Mouse (Mus musculus) stomach, embryonic 14.5 days (tissue): ENCODE measurements around the gene Slc6a5. TPM values are rescaled to one million over a fixed set of nuclear protein-coding genes. Genes with fewer than 3 reads are reported as not detected.

Experiments
- ATAC-seq: fragments of 200-750 bp; cut with Nextera tagmentation; 2 replicates; pipeline ENCODE4 v1.8.0; 2017; ENCODE audit warnings: low read depth, moderate TSS enrichment; ENCODE audit not compliant: insufficient number of reproducible peaks, insufficient read depth, low FRiP score
- H3K27ac ChIP-seq: fragments of 300-500 bp; sonication (generic); 2 replicates; pipeline ENCODE4 v1.5.1; 2014; ENCODE audit warnings: mild to moderate bottlenecking, low read length, moderate library complexity, mixed read lengths
- H3K27me3 ChIP-seq: fragments of 300-500 bp; sonication (generic); 2 replicates; pipeline ENCODE4 v1.6.1; 2014; ENCODE audit warnings: low read length, control low read depth, mixed read lengths; ENCODE audit not compliant: control insufficient read depth, insufficient read depth
- H3K36me3 ChIP-seq: fragments of 300-500 bp; sonication (generic); 2 replicates; pipeline ENCODE4 v1.6.1; 2014; ENCODE audit warnings: mild to moderate bottlenecking, control low read depth, low read length, moderate library complexity, mixed read lengths; ENCODE audit not compliant: control insufficient read depth, insufficient read depth
- H3K4me1 ChIP-seq: fragments of 300-500 bp; sonication (generic); 2 replicates; pipeline ENCODE4 v1.6.1; 2014; ENCODE audit warnings: low read length, control low read depth, mixed read lengths; ENCODE audit not compliant: control insufficient read depth, insufficient read depth
- H3K4me2 ChIP-seq: fragments of 300-500 bp; sonication (generic); replicated peaks from 2 replicates; pipeline ENCODE4 v1.6.1; 2014; ENCODE audit warnings: low read depth, low read length, control low read depth
- H3K4me3 ChIP-seq: fragments of 300-500 bp; sonication (generic); 2 replicates; pipeline ENCODE4 v1.5.1; 2014; ENCODE audit warnings: low read depth, low read length, control low read depth
- H3K9ac ChIP-seq: fragments of 300-500 bp; sonication (generic); replicated peaks from 2 replicates; pipeline ENCODE4 v1.6.1; 2014; ENCODE audit warnings: low read depth, mild to moderate bottlenecking, control low read depth, low read length, moderate library complexity, mixed read lengths
- H3K9me3 ChIP-seq: fragments of 300-500 bp; sonication (generic); 2 replicates; pipeline ENCODE4 v1.6.1; 2016; ENCODE audit warnings: low read depth, low read length, control low read depth; ENCODE audit not compliant: control insufficient read depth
- WGBS: fragments of 180-500 bp; shearing (Covaris S2); extraction: QIAGEN DNeasy Blood & Tissue Kit; methylation state at CpG from one replicate; pipeline ENCODE4 v1.1.7; 2014; 5-methylcytosine and 5-hydroxymethylcytosine counted together
- polyA plus RNA-seq: library from polyadenylated mRNA; unstranded; fragments of >200 nt; fragmentation: Nextera tagmentation; extraction: Ambion mirVana; gene quantifications from 2 replicates; pipeline ENCODE4 v1.2.1, GENCODE M21; 2014

The Slc6a5 gene
- polyA plus RNA-seq, 1 experiment from 2014 or later: not detected

GRCm38 (mm10) chr7:49953546-49954181, 43.7 kb downstream of the Slc6a5 start:
- WGBS: 49% methylated on average over 4 of the region's 4 CpGs
- Histone ChIP-seq H3K36me3 (no peaks in the 10 kb centered on the region), H3K9ac (no peak overlapping the region), H3K27me3 (no peaks in the 10 kb centered on the region), H3K4me3 (no peak overlapping the region), H3K4me1 (no peaks in the 10 kb centered on the region), H3K4me2 (no peak overlapping the region), H3K9me3 (no peaks in the 10 kb centered on the region), H3K27ac (no peak overlapping the region)
- no peak for ATAC-seq

- no peak for ATAC-seq
- Histone ChIP-seq H3K4me3 (no peak overlapping the region), H3K4me2 (no peak overlapping the region), H3K9ac (no peak overlapping the region), H3K9me3 (no peaks in the 10 kb centered on the region), H3K36me3 (no peaks in the 10 kb centered on the region), H3K27me3 (no peaks in the 10 kb centered on the region), H3K4me1 (no peaks in the 10 kb centered on the region), H3K27ac (no peak overlapping the region)
- WGBS: 48% methylated on average over 7 of the region's 7 CpGs
Observed at GRCm38 (mm10) chr7:49954834-49955233, 44.9 kb downstream of the Slc6a5 start.

- H3K27me3 ChIP-seq: no peaks in the 10 kb centered on the region
- H3K27ac ChIP-seq: no peak overlapping the region
- no peak for ATAC-seq
- no peaks in the 10 kb centered on the region for H3K4me1 ChIP-seq
- no peak overlapping the region for H3K4me2 ChIP-seq
- WGBS: 37% methylated on average over 3 of the region's 3 CpGs
- H3K9ac ChIP-seq: no peak overlapping the region
- H3K9me3 ChIP-seq: no peaks in the 10 kb centered on the region
- H3K36me3 ChIP-seq: no peaks in the 10 kb centered on the region
- H3K4me3 ChIP-seq: no peak overlapping the region
Observed at GRCm38 (mm10) chr7:49957142-49957541, 47.2 kb downstream of the Slc6a5 start.

GRCm38 (mm10) chr7:49963764-49964163, 53.8 kb downstream of the Slc6a5 start:
- Histone ChIP-seq H3K9me3 (no peaks in the 10 kb centered on the region), H3K4me3 (no peak overlapping the region)
- no peak for ATAC-seq

GRCm38 (mm10) chr7:49969516-49969915, 59.6 kb downstream of the Slc6a5 start:
- no peaks in the 10 kb centered on the region for H3K36me3 ChIP-seq
- WGBS: 50% methylated on average over 4 of the region's 4 CpGs
- no peak for ATAC-seq
- H3K9ac ChIP-seq: no peak overlapping the region
- H3K27ac ChIP-seq: no peak overlapping the region
- no peaks in the 10 kb centered on the region for H3K9me3 ChIP-seq
- 0 out of 2 replicates have a peak, but pooled peaks cover under 1% of the 10 kb centered on the region for H3K4me1 ChIP-seq
- H3K4me2 ChIP-seq: no peak overlapping the region
- peaks cover 4% of the 10 kb centered on the region; the same call in 1 of the 2 replicates for H3K27me3 ChIP-seq
- H3K4me3 ChIP-seq: no peak overlapping the region

More at GRCm38 (mm10) chr7:49963764-49964163, 53.8 kb downstream of the Slc6a5 start:
- Histone ChIP-seq H3K36me3 (no peaks in the 10 kb centered on the region), H3K27ac (no peak overlapping the region), H3K4me1 (no peaks in the 10 kb centered on the region), H3K9ac (no peak overlapping the region), H3K27me3 (no peaks in the 10 kb centered on the region), H3K4me2 (no peak overlapping the region)
- 86% methylated on average over 2 of the region's 2 CpGs for WGBS

- under 1% methylated on average over 50 of the region's 52 CpGs for WGBS
- peak within 1 kb of the TSS; percentile 14; the same call in 1 of the 2 replicates for H3K9ac ChIP-seq
- no peaks in the 10 kb centered on the region for H3K9me3 ChIP-seq
- peak within 1 kb of the TSS; percentile 97 for H3K4me2 ChIP-seq
- peaks cover 15% of the 10 kb centered on the region for H3K27me3 ChIP-seq
- H3K4me1 ChIP-seq: 0 out of 2 replicates have a peak, but pooled peaks cover 2% of the 10 kb centered on the region
- peak within 1 kb of the TSS; percentile 53 for H3K4me3 ChIP-seq
- ATAC-seq: peak; percentile 43; the same call in 1 of the 2 replicates
- H3K27ac ChIP-seq: no peak within 1 kb of the TSS
- H3K36me3 ChIP-seq: no peaks in the 10 kb centered on the region
Observed at GRCm38 (mm10) chr7:49974841-49975440, 65.0 kb downstream of the Slc6a5 start, which contains the start of gene Nell1. Nell1 (plus strand) TSS chr7:49974864.

GRCm38 (mm10) chr7:49975441-49976121, 65.6 kb downstream of the Slc6a5 start:
- Histone ChIP-seq H3K9me3 (no peaks in the 10 kb centered on the region), H3K27ac (no peak overlapping the region)

GRCm38 (mm10) chr7:49981511-49982227, 71.7 kb downstream of the Slc6a5 start:
- Histone ChIP-seq H3K9me3 (no peaks in the 10 kb centered on the region), H3K4me2 (no peak overlapping the region), H3K4me1 (no peaks in the 10 kb centered on the region), H3K27me3 (no peaks in the 10 kb centered on the region), H3K36me3 (no peaks in the 10 kb centered on the region), H3K9ac (no peak overlapping the region), H3K4me3 (no peak overlapping the region), H3K27ac (no peak overlapping the region)
- ATAC-seq: no peak
- WGBS: 37% methylated on average over 9 of the region's 9 CpGs

More at GRCm38 (mm10) chr7:49975441-49976121, 65.6 kb downstream of the Slc6a5 start:
- peaks cover 15% of the 10 kb centered on the region for H3K27me3 ChIP-seq
- ATAC-seq: peak; percentile 70; the same call in 1 of the 2 replicates
- H3K36me3 ChIP-seq: no peaks in the 10 kb centered on the region
- 0 out of 2 replicates have a peak, but pooled peaks cover 2% of the 10 kb centered on the region for H3K4me1 ChIP-seq
- H3K4me3 ChIP-seq: peak overlapping the region; percentile 53
- peak overlapping the region; percentile 97 for H3K4me2 ChIP-seq
- 0 out of 2 replicates have a peak overlapping the region, but pooled peaks have one; percentile 1 for H3K9ac ChIP-seq
- under 1% methylated on average over 40 of the region's 40 CpGs for WGBS
